Mouse (Mus musculus) myocyte (in vitro differentiated cells): ENCODE measurements around the gene Mcpt2. TPM values are rescaled to one million over a fixed set of nuclear protein-coding genes. Genes with fewer than 3 reads are reported as not detected.
"Not testable (repeated sequence)": the region's sequence is repeated elsewhere in the genome, so short reads cannot be mapped to it uniquely, and the experiment has no call there.

Experiments
- H3K27me3 ChIP-seq: one replicate; pipeline ENCODE4 v1.6.1; 2011; ENCODE audit not compliant: control insufficient read depth, insufficient read depth, insufficient read length
- H3K36me3 ChIP-seq: one replicate; pipeline ENCODE4 v1.6.1; 2011; ENCODE audit not compliant: control insufficient read depth, insufficient read depth
- H3K4me2 ChIP-seq: one replicate; pipeline ENCODE4 v1.6.1; 2011; ENCODE audit warnings: low read depth, control low read depth
- H3K4me3 ChIP-seq: one replicate; pipeline ENCODE4 v1.5.1; 2011; ENCODE audit warnings: mild to moderate bottlenecking, control low read depth, moderate library complexity
- H3K79me2 ChIP-seq: one replicate; pipeline ENCODE4 v1.6.1; 2011; ENCODE audit not compliant: control insufficient read depth, insufficient read depth
- H3ac ChIP-seq: one replicate; pipeline ENCODE4 v1.6.1; 2011; ENCODE audit not compliant: control insufficient read depth, insufficient read length
- CEBPB ChIP-seq: IDR thresholded peaks from 2 replicates; pipeline ENCODE4 v1.6.1; 2011; ENCODE audit warnings: mild to moderate bottlenecking, moderate library complexity; ENCODE audit not compliant: poor library complexity, insufficient read depth, severe bottlenecking
- E2F4 ChIP-seq: IDR thresholded peaks from one replicate; pipeline ENCODE4 v1.6.1; 2011; ENCODE audit warnings: mild to moderate bottlenecking, control low read depth, moderate library complexity; ENCODE audit not compliant: insufficient read depth
- MAX ChIP-seq: IDR thresholded peaks from one replicate; pipeline ENCODE4 v1.6.1; 2011; ENCODE audit warnings: low read depth, mild to moderate bottlenecking, control low read depth
- MYOD1 ChIP-seq, 3 experiments: IDR thresholded peaks; one replicate each; pipeline ENCODE4 v1.6.1; 2011; ENCODE audit warnings: control low read depth in 2 of 3, low read depth in 2 of 3, mild to moderate bottlenecking in 2 of 3, moderate library complexity in 1 of 3; ENCODE audit not compliant: insufficient read length in 2 of 3, control insufficient read depth in 1 of 3
- MYOG ChIP-seq, 3 experiments: IDR thresholded peaks; one replicate each; pipeline ENCODE4 v1.6.1; 2011; ENCODE audit warnings: control low read depth in 2 of 3, low read depth in 2 of 3, mild to moderate bottlenecking in 2 of 3; ENCODE audit not compliant: insufficient read length in 2 of 3, control insufficient read depth in 1 of 3, insufficient read depth in 1 of 3
- POLR2A ChIP-seq: IDR thresholded peaks from one replicate; pipeline ENCODE4 v1.6.1; 2011; ENCODE audit warnings: low read depth, mild to moderate bottlenecking, control low read depth, moderate library complexity; ENCODE audit not compliant: insufficient read length
- POLR2AphosphoS2 ChIP-seq: IDR thresholded peaks from one replicate; pipeline ENCODE4 v1.6.1; 2011; ENCODE audit warnings: low read depth, control low read depth; ENCODE audit not compliant: insufficient read length
- REST ChIP-seq: IDR thresholded peaks from one replicate; pipeline ENCODE4 v1.6.1; 2011; ENCODE audit warnings: mild to moderate bottlenecking, control low read depth, moderate library complexity; ENCODE audit not compliant: insufficient read depth, insufficient read length
- SRF ChIP-seq: IDR thresholded peaks from one replicate; pipeline ENCODE4 v1.6.1; 2011; ENCODE audit warnings: low read depth; ENCODE audit not compliant: control insufficient read depth, insufficient read length
- TCF12 ChIP-seq: IDR thresholded peaks from one replicate; pipeline ENCODE4 v1.6.1; 2011; ENCODE audit warnings: mild to moderate bottlenecking, control low read depth; ENCODE audit not compliant: poor library complexity, insufficient read depth, severe bottlenecking
- TCF3 ChIP-seq: IDR thresholded peaks from one replicate; pipeline ENCODE4 v1.6.1; 2011; ENCODE audit warnings: low read depth, control low read depth; ENCODE audit not compliant: insufficient read length
- USF1 ChIP-seq: IDR thresholded peaks from one replicate; pipeline ENCODE4 v1.6.1; 2011; ENCODE audit warnings: low read depth, mild to moderate bottlenecking, control low read depth, moderate library complexity
- polyA plus RNA-seq: library from polyadenylated mRNA; unstranded; fragments of >200 nt; fragmentation: generic; extraction: Trizol; gene quantifications from one replicate; pipeline ENCODE4 v1.2.1, GENCODE M21; 2012; ENCODE audit warnings: missing spikeins

The Mcpt2 gene
- polyA plus RNA-seq = not detected

DNA sequence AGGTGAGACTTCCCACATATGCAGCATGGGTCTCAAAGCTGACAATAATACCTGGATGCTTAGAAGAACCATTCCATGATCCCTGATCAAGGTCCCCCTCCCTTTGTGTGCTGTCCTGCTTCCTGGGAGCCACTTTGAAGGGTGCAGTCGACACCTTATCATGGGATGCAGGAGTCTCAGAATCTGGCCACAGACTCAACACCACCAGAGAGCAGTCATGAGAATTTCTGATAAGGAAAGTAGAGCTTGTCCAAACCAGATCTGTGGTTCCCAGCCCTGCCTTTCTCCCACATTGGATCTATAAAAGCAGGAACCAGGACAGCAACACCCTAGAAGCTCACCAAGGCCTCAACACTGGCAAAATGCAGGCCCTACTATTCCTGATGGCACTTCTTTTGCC is at the start of gene Mcpt2:
Mcpt2 (plus strand) TSS at position 250 of the 400 bp plus-strand sequence.
- not testable (repeated sequence) for H3K36me3 ChIP-seq, H3K79me2 ChIP-seq, H3K4me3 ChIP-seq, H3K27me3 ChIP-seq, H3K4me2 ChIP-seq, H3ac ChIP-seq

DNA sequence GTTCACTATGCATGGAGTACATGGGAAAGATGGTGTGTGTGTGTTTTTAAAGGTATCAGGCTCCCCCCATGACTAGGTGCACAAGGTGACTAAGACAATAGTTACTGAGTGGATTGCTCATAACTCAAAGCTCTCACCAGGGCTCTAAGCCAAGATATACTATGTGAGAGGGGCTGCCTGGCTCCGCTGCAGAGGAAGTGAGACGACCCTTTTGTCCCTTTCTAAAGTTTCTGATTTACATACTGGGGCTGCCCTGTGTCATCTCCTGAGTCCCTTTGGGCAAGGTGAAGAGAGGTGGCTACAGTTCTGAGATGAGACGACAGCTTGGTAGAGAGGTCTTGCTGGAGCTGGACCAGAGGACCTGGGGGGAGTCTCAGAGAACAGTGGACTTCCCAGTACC is 28.7 kb upstream of the Mcpt2 start:
- TF ChIP-seq SRF = no peak
- TF ChIP-seq TCF3 = no peak
- TF ChIP-seq POLR2A = no peak
- TF ChIP-seq MYOD1 (IDR thresholded peaks at IDR 0.05; ENCODE audit: control insufficient read depth in 1 of 3, insufficient read length in 2 of 3, low read depth in 2 of 3) = no peak
- TF ChIP-seq E2F4 = no peak
- TF ChIP-seq TCF12 = no peak
- no peak for TF ChIP-seq CEBPB
- TF ChIP-seq USF1 = no peak
- TF ChIP-seq POLR2AphosphoS2 = no peak
- no peak for TF ChIP-seq MYOG (IDR thresholded peaks at IDR 0.05; ENCODE audit: control insufficient read depth in 1 of 3, insufficient read depth in 1 of 3, insufficient read length in 2 of 3, low read depth in 2 of 3)
- no peak for TF ChIP-seq MAX
- H3K4me2 ChIP-seq = no peak overlapping the region
- no peaks in the 10 kb centered on the region for H3K27me3 ChIP-seq
- H3K4me3 ChIP-seq = no peak overlapping the region
- no peaks in the 10 kb centered on the region for H3K36me3 ChIP-seq
- H3ac ChIP-seq = no peak overlapping the region
- no peaks in the 10 kb centered on the region for H3K79me2 ChIP-seq

DNA sequence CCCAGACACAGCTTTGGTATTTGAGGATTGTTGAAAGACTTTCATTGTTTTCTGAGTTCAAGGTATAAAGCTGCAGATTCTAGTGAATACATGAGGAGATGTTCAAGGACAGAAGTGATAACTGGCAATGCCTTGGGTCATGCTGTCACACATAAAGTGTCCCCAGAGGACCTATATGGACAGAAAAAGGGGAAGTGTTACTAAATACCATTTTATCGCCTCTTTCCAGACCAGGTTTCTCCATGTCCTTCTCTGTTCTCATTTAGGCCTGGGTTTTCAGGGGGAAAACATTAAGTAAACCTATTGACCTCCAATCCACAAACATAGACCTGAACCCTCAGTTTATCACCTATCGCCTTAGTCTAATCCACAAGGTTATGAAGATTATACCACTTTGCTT is 27.9 kb upstream of the Mcpt2 start:
- no peaks in the 10 kb centered on the region for H3K36me3 ChIP-seq
- H3K27me3 ChIP-seq = no peaks in the 10 kb centered on the region
- no peaks in the 10 kb centered on the region for H3K79me2 ChIP-seq
- no peak overlapping the region for H3K4me3 ChIP-seq
- H3ac ChIP-seq = no peak overlapping the region
- H3K4me2 ChIP-seq = no peak overlapping the region
- TF ChIP-seq POLR2A (no peak), E2F4 (no peak), POLR2AphosphoS2 (no peak), MYOD1 (IDR thresholded peaks at IDR 0.05; ENCODE audit: control insufficient read depth in 1 of 3, insufficient read length in 2 of 3, low read depth in 2 of 3) (no peak), USF1 (no peak), CEBPB (no peak), MAX (no peak), SRF (no peak), TCF3 (no peak), REST (no peak), TCF12 (no peak), MYOG (IDR thresholded peaks at IDR 0.05; ENCODE audit: control insufficient read depth in 1 of 3, insufficient read depth in 1 of 3, insufficient read length in 2 of 3, low read depth in 2 of 3) (no peak)

DNA sequence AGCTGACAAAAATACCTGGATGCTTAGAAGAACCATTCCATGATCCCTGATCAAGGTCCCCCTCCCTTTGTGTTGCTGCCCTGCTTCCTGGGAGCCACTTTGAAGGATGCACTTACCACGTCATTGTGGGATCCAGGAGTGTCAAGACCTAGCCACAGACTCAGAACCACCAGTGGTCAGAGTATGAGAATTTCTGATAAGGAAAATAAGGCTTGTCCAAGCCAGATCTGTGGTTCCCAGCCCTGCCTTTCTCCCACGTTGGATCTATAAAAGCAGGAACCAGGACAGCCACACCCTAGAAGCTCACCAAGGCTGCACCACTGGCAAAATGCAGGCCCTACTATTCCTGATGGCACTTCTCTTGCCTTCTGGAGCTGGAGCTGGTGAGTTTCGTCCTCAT is 24.2 kb upstream of the Mcpt2 start, which contains the start of gene Mcpt1:
Mcpt1 (plus strand) TSS at position 301 of the 400 bp plus-strand sequence.
- H3K4me3 ChIP-seq, H3ac ChIP-seq, H3K27me3 ChIP-seq, H3K79me2 ChIP-seq, H3K36me3 ChIP-seq, H3K4me2 ChIP-seq: not testable (repeated sequence)

DNA sequence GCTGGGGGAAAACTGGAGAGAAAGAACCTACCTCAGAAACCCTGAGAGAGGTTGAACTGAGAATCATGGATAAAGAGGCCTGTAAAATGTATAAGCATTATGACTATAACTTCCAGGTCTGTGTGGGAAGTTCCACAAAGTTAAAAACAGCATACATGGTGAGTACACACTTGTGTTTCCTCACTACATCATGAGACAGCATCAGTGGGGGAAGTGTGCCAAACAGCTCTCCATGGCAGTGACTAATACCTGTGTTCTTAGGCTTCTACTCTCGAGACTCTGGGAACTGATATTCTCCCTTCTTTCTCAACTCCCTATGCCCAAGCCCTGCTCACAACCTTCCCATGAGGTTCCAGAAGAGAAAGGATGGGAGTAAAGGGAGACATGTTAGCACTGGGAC is 22.4 kb upstream of the Mcpt2 start:
- Histone ChIP-seq H3K4me2 (no peak overlapping the region), H3ac (no peak overlapping the region), H3K27me3 (no peaks in the 10 kb centered on the region), H3K36me3 (no peaks in the 10 kb centered on the region), H3K79me2 (no peaks in the 10 kb centered on the region), H3K4me3 (no peak overlapping the region)
- no peak for TF ChIP-seq MYOD1 (IDR thresholded peaks at IDR 0.05; ENCODE audit: control insufficient read depth in 1 of 3, insufficient read length in 2 of 3, low read depth in 2 of 3)
- TF ChIP-seq POLR2AphosphoS2 = no peak
- no peak for TF ChIP-seq TCF3
- TF ChIP-seq E2F4 = no peak
- TF ChIP-seq TCF12 = no peak
- TF ChIP-seq SRF = no peak
- no peak for TF ChIP-seq USF1
- TF ChIP-seq MAX = no peak
- no peak for TF ChIP-seq MYOG (IDR thresholded peaks at IDR 0.05; ENCODE audit: control insufficient read depth in 1 of 3, insufficient read depth in 1 of 3, insufficient read length in 2 of 3, low read depth in 2 of 3)

DNA sequence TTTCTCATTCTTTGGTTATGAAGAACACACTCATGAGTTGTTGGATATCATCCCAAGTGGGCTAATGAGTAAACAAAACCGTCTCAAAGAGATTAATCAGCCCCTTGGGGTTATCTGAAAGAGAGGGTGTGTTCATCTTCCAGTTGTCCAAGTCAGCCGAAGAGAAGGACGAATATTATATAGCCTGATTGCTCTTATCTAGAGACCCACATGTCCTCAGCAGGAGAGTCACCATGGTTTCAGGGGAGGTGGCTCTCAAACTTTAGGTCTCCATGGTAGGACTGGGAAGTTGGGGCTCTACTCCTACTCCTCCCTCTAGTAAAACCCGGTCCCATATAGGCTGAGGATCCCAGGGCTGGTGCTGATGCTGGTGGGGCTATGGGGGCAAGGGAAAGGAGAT is 20.5 kb upstream of the Mcpt2 start:
- not testable (repeated sequence) for H3ac ChIP-seq, H3K79me2 ChIP-seq, H3K4me3 ChIP-seq, H3K36me3 ChIP-seq, H3K4me2 ChIP-seq, H3K27me3 ChIP-seq

DNA sequence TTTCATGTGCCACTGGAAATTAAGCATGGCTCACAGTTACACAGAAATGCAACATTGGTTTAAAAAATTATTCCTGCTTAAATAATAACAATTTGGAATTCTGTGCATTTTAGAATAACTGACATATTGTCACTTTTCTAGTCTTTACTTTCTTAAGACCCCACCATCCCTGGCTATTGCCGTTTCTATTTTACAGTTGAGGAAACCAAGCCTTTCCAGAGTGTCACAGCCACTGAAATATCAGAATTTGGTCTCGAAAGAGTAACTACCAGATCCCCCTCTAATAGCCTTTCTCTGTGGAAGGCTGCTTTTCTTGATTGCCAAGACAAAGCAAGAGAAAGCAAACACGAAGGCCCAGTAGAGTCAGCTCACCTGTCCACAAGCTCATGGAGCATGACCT is 11.4 kb upstream of the Mcpt2 start, which contains the start of gene Mcpt9:
Mcpt9 (minus strand) TSS at position 101 of the 400 bp plus-strand sequence.
- H3ac ChIP-seq, H3K79me2 ChIP-seq, H3K4me3 ChIP-seq, H3K27me3 ChIP-seq, H3K36me3 ChIP-seq, H3K4me2 ChIP-seq: not testable (repeated sequence)
